Mouse (Mus musculus): ENCODE results near the gene Spg11. TPM values are rescaled to one million over a fixed set of nuclear protein-coding genes. Genes with fewer than 3 reads are reported as not detected.

Gene Spg11
- 9.8 and 10.7 TPM in 2 replicates for polyA plus RNA-seq (2012; rRNA removed)

DNA sequence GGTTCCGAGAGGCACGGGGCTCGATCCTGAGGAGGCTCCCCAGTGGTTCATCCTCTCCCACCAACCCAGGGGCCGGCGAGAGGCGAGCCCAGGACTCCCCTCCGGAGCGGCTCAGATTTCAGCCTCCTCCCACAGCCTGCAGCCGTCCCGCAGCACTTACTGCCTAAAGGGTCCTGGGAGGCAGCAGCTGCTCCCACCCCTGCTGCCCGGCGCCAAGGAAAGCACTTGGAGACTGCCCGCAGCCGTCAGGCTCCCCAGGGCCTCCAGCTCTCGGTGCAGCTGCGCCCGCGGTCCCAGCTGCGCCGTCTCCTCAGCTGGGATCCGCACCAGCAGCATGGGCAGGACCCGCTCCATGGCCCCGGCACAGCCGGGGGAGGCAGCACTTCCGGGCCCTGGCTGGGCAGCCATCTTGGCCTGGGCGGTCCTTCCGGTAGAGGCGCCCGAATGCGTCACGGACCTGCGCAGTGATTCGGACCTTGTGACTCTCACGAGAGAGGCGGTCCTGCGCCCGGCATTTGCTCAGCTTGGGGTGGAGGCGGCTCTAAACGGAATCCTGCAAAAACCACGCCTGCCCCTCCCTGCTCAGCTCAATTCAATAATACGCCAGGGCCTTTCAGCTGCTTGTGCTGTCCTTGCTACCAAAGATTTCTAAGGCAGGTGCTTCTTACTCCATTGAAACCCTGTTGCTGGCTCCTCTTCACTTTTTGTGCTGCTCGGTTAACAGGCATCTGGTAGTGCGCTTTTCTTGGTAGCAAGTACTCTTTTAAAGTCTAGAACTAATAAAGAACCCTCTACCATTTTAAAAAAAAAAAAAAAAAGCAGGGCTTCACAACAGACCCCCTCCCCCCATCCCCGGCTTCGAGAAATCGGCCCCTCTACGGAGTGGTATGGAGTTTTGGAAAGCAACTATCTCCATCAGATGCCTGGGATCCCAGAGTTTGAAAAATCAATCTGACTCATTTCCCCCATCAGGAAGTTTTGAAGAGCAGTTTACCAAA is at the start of gene Spg11:
Gene Spg11 (minus strand): TSS at position 426 of the 998 bp plus-strand sequence.
- Histone ChIP-seq H3K27ac (ENCODE audit: insufficient read depth, low read length) (peak within 1 kb of the TSS; percentile 79), H3K4me3 (replicated peaks; ENCODE audit: insufficient read depth, low read depth, low read length) (peak within 1 kb of the TSS; percentile 75), H3K4me1 (ENCODE audit: control insufficient read depth, insufficient read depth, low read length) (peaks cover 6% of the 10 kb centered on the region; the same call in 1 of the 2 replicates), H3K27me3 (ENCODE audit: control insufficient read depth, insufficient read depth, low read length) (no peaks in the 10 kb centered on the region)
- peak; percentile 98 for DNase-seq
- no peak for TF ChIP-seq CTCF (IDR thresholded peaks at IDR 0.05; ENCODE audit: borderline replicate concordance, insufficient read depth, low read depth, low read length)
- peak; percentile 98 for TF ChIP-seq POLR2A (IDR thresholded peaks at IDR 0.05; ENCODE audit: borderline replicate concordance, insufficient read depth, low read length)
- WGBS: under 1% methylated on average over 47 of the region's 47 CpGs

DNA sequence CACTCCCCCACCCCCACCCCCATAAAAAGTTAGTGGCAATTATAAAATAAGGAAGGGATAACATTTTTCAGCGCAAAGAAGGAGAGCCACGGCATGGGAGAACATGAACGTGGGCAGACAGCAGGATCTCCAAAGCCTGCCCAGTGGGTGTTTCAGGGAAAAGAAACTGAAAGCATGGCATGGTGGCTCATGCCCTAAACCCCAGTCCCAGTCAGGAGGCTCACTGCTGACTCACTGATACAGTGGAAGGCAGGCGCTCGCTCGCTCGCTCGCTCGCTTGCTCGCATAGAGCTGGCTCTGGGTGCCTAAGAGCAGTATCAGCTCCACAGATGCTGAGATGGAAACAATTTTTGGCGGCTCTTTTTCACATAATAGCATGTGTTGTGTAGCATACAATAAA is 46.1 kb upstream of the Spg11 start:
- no peak overlapping the region for H3K27ac ChIP-seq (ENCODE audit: insufficient read depth, low read length)
- H3K4me3 ChIP-seq (replicated peaks; ENCODE audit: insufficient read depth, low read depth, low read length): no peak overlapping the region
- TF ChIP-seq CTCF (IDR thresholded peaks at IDR 0.05; ENCODE audit: borderline replicate concordance, insufficient read depth, low read depth, low read length) (no peak), POLR2A (IDR thresholded peaks at IDR 0.05; ENCODE audit: borderline replicate concordance, insufficient read depth, low read length) (no peak)
- H3K4me1 ChIP-seq (ENCODE audit: control insufficient read depth, insufficient read depth, low read length): no peaks in the 10 kb centered on the region
- H3K27me3 ChIP-seq (ENCODE audit: control insufficient read depth, insufficient read depth, low read length): no peaks in the 10 kb centered on the region
- 78% methylated on average over 11 of the region's 11 CpGs for WGBS
- no peak for DNase-seq

DNA sequence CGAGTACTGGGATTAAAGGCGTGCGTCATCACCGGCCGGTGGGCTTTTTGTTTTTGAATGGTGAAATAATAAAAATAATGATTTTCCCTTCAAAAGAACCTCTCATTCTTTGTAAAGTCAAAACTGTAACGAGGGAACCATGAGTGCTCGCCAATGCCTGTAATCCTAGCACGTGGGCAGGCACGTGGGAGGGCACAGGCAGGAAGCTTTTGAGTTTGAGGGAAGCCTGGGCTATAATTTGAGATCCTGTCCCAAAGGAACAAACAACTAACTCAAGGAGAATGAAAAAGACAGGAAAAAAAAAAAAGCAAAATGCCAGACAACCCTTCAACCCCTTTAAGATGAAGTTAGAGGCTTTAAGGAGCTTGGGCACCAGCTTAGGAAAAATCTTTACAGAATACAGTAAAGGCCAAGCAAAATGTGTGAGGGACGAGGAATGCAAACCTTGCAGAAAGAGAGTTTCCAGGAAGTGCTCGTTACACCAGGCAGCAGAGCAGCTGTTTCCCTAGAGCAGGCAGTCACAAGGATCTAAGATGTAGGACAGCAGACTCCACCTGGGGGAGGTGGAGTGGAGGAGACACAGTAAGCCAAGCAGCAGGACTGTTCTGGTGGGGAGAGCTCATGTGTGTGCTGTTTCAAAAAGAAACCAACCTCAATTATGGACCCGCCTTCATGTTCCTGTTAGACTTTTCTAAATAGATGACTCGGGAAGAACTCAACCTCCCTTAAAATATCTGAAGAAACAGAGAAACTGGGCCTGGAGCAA is 45.4 kb upstream of the Spg11 start:
- H3K4me1 ChIP-seq (ENCODE audit: control insufficient read depth, insufficient read depth, low read length): no peaks in the 10 kb centered on the region
- H3K4me3 ChIP-seq (replicated peaks; ENCODE audit: insufficient read depth, low read depth, low read length): no peak overlapping the region
- TF ChIP-seq POLR2A (IDR thresholded peaks at IDR 0.05; ENCODE audit: borderline replicate concordance, insufficient read depth, low read length) (no peak), CTCF (IDR thresholded peaks at IDR 0.05; ENCODE audit: borderline replicate concordance, insufficient read depth, low read depth, low read length) (no peak)
- no peak for DNase-seq
- 82% methylated on average over 13 of the region's 13 CpGs for WGBS
- no peak overlapping the region for H3K27ac ChIP-seq (ENCODE audit: insufficient read depth, low read length)
- H3K27me3 ChIP-seq (ENCODE audit: control insufficient read depth, insufficient read depth, low read length): no peaks in the 10 kb centered on the region

DNA sequence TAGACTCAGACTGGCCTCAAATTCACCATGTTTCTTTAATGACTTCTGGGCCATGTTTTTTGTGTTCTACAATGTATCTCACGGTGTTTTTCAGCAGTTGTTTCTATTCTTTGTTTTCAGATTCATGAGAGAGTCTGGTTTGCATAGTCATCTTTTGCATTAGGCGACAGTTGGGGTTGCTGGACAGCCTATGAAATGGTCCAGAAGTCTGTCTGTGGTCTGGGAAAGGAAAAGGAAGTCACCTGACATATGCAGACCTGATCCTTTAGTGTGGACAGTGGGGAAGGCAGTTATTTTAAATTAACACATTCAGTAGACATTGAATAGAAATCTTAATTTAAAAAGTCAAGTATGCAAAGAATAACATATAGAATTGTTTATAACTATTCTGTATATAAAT is 44.3 kb upstream of the Spg11 start:
- no peak for DNase-seq
- 75% methylated on average over 2 of the region's 2 CpGs for WGBS
- no peaks in the 10 kb centered on the region for H3K4me1 ChIP-seq (ENCODE audit: control insufficient read depth, insufficient read depth, low read length)
- TF ChIP-seq CTCF (IDR thresholded peaks at IDR 0.05; ENCODE audit: borderline replicate concordance, insufficient read depth, low read depth, low read length) (no peak), POLR2A (IDR thresholded peaks at IDR 0.05; ENCODE audit: borderline replicate concordance, insufficient read depth, low read length) (no peak)
- no peak overlapping the region for H3K4me3 ChIP-seq (replicated peaks; ENCODE audit: insufficient read depth, low read depth, low read length)
- H3K27me3 ChIP-seq (ENCODE audit: control insufficient read depth, insufficient read depth, low read length): no peaks in the 10 kb centered on the region
- no peak overlapping the region for H3K27ac ChIP-seq (ENCODE audit: insufficient read depth, low read length)

DNA sequence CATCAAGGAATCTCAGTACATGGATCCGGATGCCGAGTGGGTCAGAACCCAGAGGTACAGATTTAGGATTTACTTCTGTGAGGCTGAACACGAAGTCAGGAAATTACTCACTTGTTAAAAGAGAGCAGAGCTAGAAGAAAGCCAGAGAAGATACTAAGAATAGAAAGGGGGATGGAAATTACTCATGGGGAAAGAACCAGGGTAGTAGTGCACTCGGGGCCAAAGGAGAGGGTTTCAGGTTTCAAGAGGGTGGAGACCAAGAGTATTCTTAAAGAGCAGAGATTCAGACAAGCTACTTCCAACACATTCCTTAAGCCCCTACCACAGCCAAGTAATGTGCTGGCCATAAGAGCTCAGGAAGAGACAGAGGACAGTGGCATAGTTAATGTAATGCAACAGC is 43.4 kb upstream of the Spg11 start:
- no peak for DNase-seq
- Histone ChIP-seq H3K4me3 (replicated peaks; ENCODE audit: insufficient read depth, low read depth, low read length) (no peak overlapping the region), H3K4me1 (ENCODE audit: control insufficient read depth, insufficient read depth, low read length) (no peaks in the 10 kb centered on the region), H3K27me3 (ENCODE audit: control insufficient read depth, insufficient read depth, low read length) (no peaks in the 10 kb centered on the region), H3K27ac (ENCODE audit: insufficient read depth, low read length) (no peak overlapping the region)
- no peak for TF ChIP-seq POLR2A (IDR thresholded peaks at IDR 0.05; ENCODE audit: borderline replicate concordance, insufficient read depth, low read length)
- TF ChIP-seq CTCF (IDR thresholded peaks at IDR 0.05; ENCODE audit: borderline replicate concordance, insufficient read depth, low read depth, low read length): no peak
- 23% methylated on average over 4 of the region's 4 CpGs for WGBS

DNA sequence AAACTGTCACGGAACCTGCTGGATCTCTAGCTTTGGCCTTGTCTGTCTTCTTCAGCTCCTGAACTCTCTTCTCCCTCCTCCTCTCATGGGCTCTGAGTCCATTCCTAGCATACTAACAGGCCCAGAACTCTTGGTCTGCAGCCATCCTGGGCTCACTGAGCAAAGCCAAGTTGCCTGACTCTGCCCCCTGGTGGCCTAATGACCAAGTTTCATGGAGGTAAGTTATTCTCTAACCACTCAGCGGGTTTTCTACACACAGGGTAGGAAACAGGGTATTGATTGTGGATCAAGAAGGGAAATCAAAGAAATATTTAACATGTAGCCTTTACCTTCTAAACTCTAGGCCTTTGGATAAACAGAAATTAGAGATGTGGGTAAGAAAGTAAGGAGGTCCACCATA is 42.5 kb upstream of the Spg11 start, which contains the start of gene Trim69:
Gene Trim69 (plus strand): TSS at position 21 of the 400 bp plus-strand sequence.
- TF ChIP-seq POLR2A (IDR thresholded peaks at IDR 0.05; ENCODE audit: borderline replicate concordance, insufficient read depth, low read length): no peak
- peak; percentile 74 for TF ChIP-seq CTCF (IDR thresholded peaks at IDR 0.05; ENCODE audit: borderline replicate concordance, insufficient read depth, low read depth, low read length)
- 33% methylated on average over 2 of the region's 2 CpGs for WGBS
- DNase-seq: peak; percentile 66 to 74
- H3K27me3 ChIP-seq (ENCODE audit: control insufficient read depth, insufficient read depth, low read length): no peaks in the 10 kb centered on the region
- no peaks in the 10 kb centered on the region for H3K4me1 ChIP-seq (ENCODE audit: control insufficient read depth, insufficient read depth, low read length)
- H3K4me3 ChIP-seq (replicated peaks; ENCODE audit: insufficient read depth, low read depth, low read length): no peak within 1 kb of the TSS
- no peak within 1 kb of the TSS for H3K27ac ChIP-seq (ENCODE audit: insufficient read depth, low read length)

DNA sequence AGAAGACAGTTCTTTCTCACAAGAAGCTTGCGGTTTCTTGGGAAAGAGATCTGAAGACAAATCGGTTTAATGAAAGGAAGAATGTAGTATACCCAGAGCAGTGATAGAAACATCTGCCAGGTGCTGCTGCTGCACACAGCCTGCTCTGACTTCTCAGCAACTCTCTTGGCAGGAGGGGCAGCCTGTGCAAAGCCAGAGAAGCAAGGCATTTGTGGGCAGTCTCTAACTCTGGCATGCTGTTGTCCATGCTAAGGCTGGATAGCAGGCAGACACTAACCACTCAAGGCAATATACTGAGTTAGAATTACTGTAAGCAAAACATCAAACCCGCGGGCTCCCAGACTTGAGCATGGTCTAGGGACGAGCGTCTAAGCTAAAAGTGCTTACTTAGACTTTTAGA is 41.5 kb upstream of the Spg11 start:
- Histone ChIP-seq H3K27me3 (ENCODE audit: control insufficient read depth, insufficient read depth, low read length) (no peaks in the 10 kb centered on the region), H3K27ac (ENCODE audit: insufficient read depth, low read length) (no peak overlapping the region), H3K4me1 (ENCODE audit: control insufficient read depth, insufficient read depth, low read length) (no peaks in the 10 kb centered on the region), H3K4me3 (replicated peaks; ENCODE audit: insufficient read depth, low read depth, low read length) (no peak overlapping the region)
- TF ChIP-seq CTCF (IDR thresholded peaks at IDR 0.05; ENCODE audit: borderline replicate concordance, insufficient read depth, low read depth, low read length) (no peak), POLR2A (IDR thresholded peaks at IDR 0.05; ENCODE audit: borderline replicate concordance, insufficient read depth, low read length) (no peak)
- 84% methylated on average over 6 of the region's 6 CpGs for WGBS
- no peak for DNase-seq
